Mouse (Mus musculus) layer of hippocampus, adult 11-12 months (tissue): ENCODE data around the gene 9230104L09Rik.

Experiments
- DNase-seq: peaks from one replicate; pipeline ENCODE4 v3.0.0; 2022; ENCODE audit warnings: low spot score

Gene 9230104L09Rik

GRCm38 (mm10) chr2:148856630-148857400 is 8.0 kb downstream of the 9230104L09Rik start:
- no peak for DNase-seq

GRCm38 (mm10) chr2:148851116-148851906 is 13.5 kb downstream of the 9230104L09Rik start:
- DNase-seq, result peak; percentile 91

GRCm38 (mm10) chr2:148839224-148839623 is 25.6 kb downstream of the 9230104L09Rik start:
- DNase-seq, result no peak

- no peak for DNase-seq
These were observed 26.6 kb downstream of the 9230104L09Rik start for GRCm38 (mm10) chr2:148838075-148838777.

GRCm38 (mm10) chr2:148834912-148835311 is 29.9 kb downstream of the 9230104L09Rik start, which contains the start of gene Cst9:
TSS of gene Cst9 (plus strand) at chr2:148835147.
- DNase-seq, result no peak

GRCm38 (mm10) chr2:148825986-148826385 is 38.9 kb downstream of the 9230104L09Rik start:
- DNase-seq, result no peak

- DNase-seq, result no peak
These were observed 44.9 kb downstream of the 9230104L09Rik start, which contains the start of gene Cst13 for GRCm38 (mm10) chr2:148819909-148820308. TSS of gene Cst13 (plus strand) at chr2:148820081.

GRCm38 (mm10) chr2:148806696-148807095 is 58.1 kb downstream of the 9230104L09Rik start:
- DNase-seq, result no peak

- no peak for DNase-seq
These were observed 63.3 kb downstream of the 9230104L09Rik start for GRCm38 (mm10) chr2:148801491-148801921.

- no peak for DNase-seq
These were observed 66.4 kb downstream of the 9230104L09Rik start, which contains the start of gene Cst8 for GRCm38 (mm10) chr2:148798485-148798884. TSS of gene Cst8 (plus strand) at chr2:148798785.
